Mouse (Mus musculus) liver, embryonic 11.5 days (tissue): ENCODE measurements at regions not wholly inside any gene's neighbourhood (a gene's known extent, or its start where the extent isn't known, plus 50 kb on each side); places are given as distances from the start of the nearest gene placed in this dataset.

Experiments
- ATAC-seq: fragments of 200-750 bp; cut with Nextera tagmentation; replicated peaks from 2 replicates; pipeline ENCODE4 v1.8.0; 2017; ENCODE audit warnings: moderate number of reproducible peaks, mild to moderate bottlenecking, moderate TSS enrichment, moderate library complexity; ENCODE audit not compliant: low FRiP score
- DNase-seq: peaks from one replicate; pipeline ENCODE4 v3.0.0-alpha.2; 2017; ENCODE audit warnings: low spot score
- H3K27ac ChIP-seq: fragments of 300-500 bp; sonication (generic); 2 replicates; pipeline ENCODE4 v1.5.1; 2014; ENCODE audit warnings: mild to moderate bottlenecking, low read depth, low read length, control low read depth
- H3K27me3 ChIP-seq: fragments of 300-500 bp; sonication (generic); replicated peaks from 2 replicates; pipeline ENCODE4 v1.6.1; 2014; ENCODE audit warnings: low read length, mixed read lengths; ENCODE audit not compliant: control insufficient read depth, insufficient read depth
- H3K36me3 ChIP-seq: fragments of 300-500 bp; sonication (generic); 2 replicates; pipeline ENCODE4 v1.6.1; 2014; ENCODE audit warnings: mild to moderate bottlenecking, low read length, moderate library complexity, mixed read lengths; ENCODE audit not compliant: control insufficient read depth, insufficient read depth
- H3K4me1 ChIP-seq: fragments of 300-500 bp; sonication (generic); replicated peaks from 2 replicates; pipeline ENCODE4 v1.6.1; 2014; ENCODE audit warnings: low read length, mixed read lengths; ENCODE audit not compliant: control insufficient read depth, insufficient read depth
- H3K4me2 ChIP-seq: fragments of 300-500 bp; sonication (generic); 2 replicates; pipeline ENCODE4 v1.6.1; 2014; ENCODE audit warnings: mild to moderate bottlenecking, control low read depth, moderate library complexity
- H3K4me3 ChIP-seq: fragments of 300-500 bp; sonication (generic); 2 replicates; pipeline ENCODE4 v1.5.1; 2014; ENCODE audit warnings: low read depth, low read length, control low read depth
- H3K9ac ChIP-seq: fragments of 300-500 bp; sonication (generic); 2 replicates; pipeline ENCODE4 v1.6.1; 2014; ENCODE audit warnings: low read depth, low read length, control low read depth
- H3K9me3 ChIP-seq: fragments of 300-500 bp; sonication (generic); 2 replicates; pipeline ENCODE4 v1.6.1; 2016; ENCODE audit warnings: low read length, inconsistent platforms, mixed read lengths; ENCODE audit not compliant: control insufficient read depth
- WGBS: fragments of 180-500 bp; shearing (Covaris S2); extraction: QIAGEN DNeasy Blood & Tissue Kit; methylation state at CpG from one replicate; pipeline ENCODE4 v1.1.7; 2014; 5-methylcytosine and 5-hydroxymethylcytosine counted together

DNA sequence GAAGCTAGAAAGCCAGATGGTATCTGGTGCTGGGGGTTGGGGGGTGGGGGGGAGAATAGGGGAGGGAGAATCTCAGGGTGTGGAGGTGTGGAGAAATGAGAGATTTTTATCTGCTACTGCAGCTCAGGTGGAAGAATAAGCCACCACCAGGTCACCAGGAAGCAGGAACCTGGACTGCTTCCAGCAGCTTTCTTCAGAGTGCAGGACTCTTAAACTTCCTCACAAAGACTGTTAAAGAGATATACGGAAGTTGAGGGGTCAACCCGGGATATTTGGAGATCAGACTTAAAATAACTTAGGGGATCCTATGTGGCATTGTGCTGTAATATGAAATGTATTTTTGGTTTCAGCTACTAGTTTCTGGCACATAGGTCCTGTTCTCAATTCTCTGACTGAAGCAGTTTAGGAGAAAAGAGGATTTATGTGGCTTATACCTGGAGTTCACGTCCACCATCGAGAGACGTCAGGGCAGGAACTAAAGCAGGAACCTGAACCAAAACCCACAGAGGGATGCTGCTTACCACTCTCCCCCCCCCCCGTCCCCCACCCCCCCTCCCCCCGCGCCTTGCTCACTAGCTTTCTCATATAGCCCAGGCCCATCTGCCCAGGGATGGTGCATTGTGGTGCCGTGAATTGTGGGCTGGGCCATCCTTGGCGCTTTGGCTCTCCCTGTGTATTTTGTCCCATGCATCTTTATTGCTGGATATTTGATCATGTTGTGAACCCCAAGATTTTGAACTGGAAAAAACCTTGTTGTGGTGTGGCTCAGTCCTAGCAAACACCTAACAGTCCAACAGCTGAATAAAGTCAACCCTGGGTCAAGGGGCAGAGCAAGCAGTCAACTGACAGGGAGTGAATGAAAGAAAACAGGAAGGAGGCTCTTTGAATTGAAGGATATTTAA is 143.2 kb downstream of the Qrsl1 start:
- Histone ChIP-seq H3K9me3 (no peaks in the 10 kb centered on the region), H3K4me3 (no peak overlapping the region), H3K4me2 (no peak overlapping the region), H3K4me1 (peaks cover 11% of the 10 kb centered on the region), H3K27me3 (no peaks in the 10 kb centered on the region), H3K36me3 (no peaks in the 10 kb centered on the region), H3K9ac (no peak overlapping the region), H3K27ac (no peak overlapping the region)
- DNase-seq, result no peak
- 58% methylated on average over 9 of the region's 10 CpGs for WGBS
- no peak for ATAC-seq

DNA sequence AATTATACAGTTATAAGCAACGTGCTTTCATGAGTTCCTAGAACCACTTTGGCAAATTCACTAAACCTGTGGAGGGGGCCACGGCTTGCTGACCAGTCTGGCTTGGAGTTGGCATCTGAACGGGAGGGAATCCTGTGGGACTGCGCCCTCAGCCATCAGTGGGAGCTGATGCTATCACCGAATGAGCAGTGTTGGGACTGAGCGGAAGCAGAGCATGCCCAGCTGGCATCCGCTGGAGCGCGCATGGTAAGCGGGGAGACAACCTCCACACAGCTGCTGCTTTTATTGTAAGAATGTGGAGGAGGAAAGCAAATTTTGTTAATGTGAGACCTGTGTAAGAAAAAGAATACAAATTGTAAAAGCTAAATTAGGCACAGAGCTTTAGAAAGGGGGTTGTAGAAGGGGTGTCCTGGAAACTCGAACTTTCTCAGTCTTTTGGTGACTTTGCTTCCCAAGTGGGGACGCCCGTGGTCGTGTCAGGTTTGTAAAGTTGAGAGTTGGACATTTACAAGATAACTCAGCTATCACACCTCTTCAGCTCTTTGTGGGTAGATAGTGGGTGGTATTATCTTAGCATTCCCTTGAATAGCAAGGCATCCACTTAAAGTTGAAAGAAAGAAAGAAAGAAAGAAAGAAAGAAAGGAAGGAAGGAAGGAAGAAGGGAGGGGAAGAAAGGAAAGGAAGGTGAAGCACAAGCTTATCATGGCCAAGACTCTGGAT is 142.2 kb downstream of the Qrsl1 start:
- Histone ChIP-seq H3K9me3 (no peaks in the 10 kb centered on the region), H3K4me1 (peaks cover 11% of the 10 kb centered on the region), H3K4me2 (no peak overlapping the region), H3K36me3 (no peaks in the 10 kb centered on the region), H3K27ac (no peak overlapping the region), H3K27me3 (no peaks in the 10 kb centered on the region), H3K4me3 (no peak overlapping the region), H3K9ac (no peak overlapping the region)
- ATAC-seq, result no peak
- 67% methylated on average over 14 of the region's 14 CpGs for WGBS
- DNase-seq, result peak; percentile 24

GRCm38 (mm10) chr10:43759906-43760281 is 141.7 kb downstream of the Qrsl1 start:
- no peak overlapping the region for H3K9ac ChIP-seq
- H3K4me1 ChIP-seq, result peaks cover 16% of the 10 kb centered on the region
- no peaks in the 10 kb centered on the region for H3K9me3 ChIP-seq
- no peak overlapping the region for H3K4me3 ChIP-seq
- H3K4me2 ChIP-seq, result no peak overlapping the region
- H3K36me3 ChIP-seq, result no peaks in the 10 kb centered on the region
- no peak for ATAC-seq
- WGBS, result 89% methylated on average over 5 of the region's 5 CpGs
- H3K27me3 ChIP-seq, result no peaks in the 10 kb centered on the region
- H3K27ac ChIP-seq, result no peak overlapping the region
- DNase-seq, result peak; percentile 29

- WGBS, result 49% methylated on average over 6 of the region's 6 CpGs
- H3K4me3 ChIP-seq, result no peak overlapping the region
- H3K27ac ChIP-seq, result no peak overlapping the region
- no peaks in the 10 kb centered on the region for H3K27me3 ChIP-seq
- no peak overlapping the region for H3K9ac ChIP-seq
- peaks cover 24% of the 10 kb centered on the region for H3K4me1 ChIP-seq
- H3K4me2 ChIP-seq, result no peak overlapping the region
- ATAC-seq (no peak), DNase-seq (no peak)
- H3K9me3 ChIP-seq, result no peaks in the 10 kb centered on the region
- H3K36me3 ChIP-seq, result no peaks in the 10 kb centered on the region
Measured at GRCm38 (mm10) chr10:43761979-43762570, 139.5 kb downstream of the Qrsl1 start.

- Histone ChIP-seq H3K9me3 (no peaks in the 10 kb centered on the region), H3K4me1 (peaks cover 15% of the 10 kb centered on the region), H3K9ac (no peak overlapping the region), H3K27me3 (no peaks in the 10 kb centered on the region), H3K4me2 (no peak overlapping the region), H3K27ac (peak overlapping the region; percentile 50; the same call in 1 of the 2 replicates), H3K4me3 (no peak overlapping the region), H3K36me3 (no peaks in the 10 kb centered on the region)
- peak; percentile 14 for DNase-seq
- ATAC-seq, result no peak
- 63% methylated on average over 3 of the region's 3 CpGs for WGBS
Measured at GRCm38 (mm10) chr10:43764581-43764980, 137.0 kb downstream of the Qrsl1 start.

DNA sequence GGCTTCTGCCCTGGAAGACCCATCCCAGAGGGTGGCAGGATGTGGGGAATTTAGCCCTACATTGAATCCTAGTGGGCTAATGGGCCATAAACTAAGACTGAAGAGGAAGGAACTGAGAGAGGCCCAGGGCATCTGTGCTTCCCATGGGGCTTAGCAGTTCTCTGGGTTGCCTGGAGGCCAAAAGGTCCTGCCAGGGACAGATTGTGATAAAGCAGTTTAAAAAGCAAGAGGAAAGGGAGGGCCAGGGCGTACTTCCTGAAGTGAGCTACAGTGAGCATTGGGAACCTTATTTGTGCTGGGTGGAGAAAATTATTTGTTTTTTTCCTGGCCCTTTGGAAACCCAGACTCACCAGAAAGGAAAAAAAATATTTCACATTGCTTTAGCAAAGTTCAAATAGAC is 136.3 kb downstream of the Qrsl1 start:
- H3K9me3 ChIP-seq, result no peaks in the 10 kb centered on the region
- 41% methylated on average over 1 of the region's 1 CpGs for WGBS
- peak; percentile 89 for ATAC-seq
- no peak overlapping the region for H3K9ac ChIP-seq
- peak; percentile 36 for DNase-seq
- H3K4me3 ChIP-seq, result no peak overlapping the region
- peak overlapping the region; percentile 33; the same call in 1 of the 2 replicates for H3K4me2 ChIP-seq
- H3K27ac ChIP-seq, result peak overlapping the region; percentile 60
- peaks cover 15% of the 10 kb centered on the region for H3K4me1 ChIP-seq
- no peaks in the 10 kb centered on the region for H3K27me3 ChIP-seq
- no peaks in the 10 kb centered on the region for H3K36me3 ChIP-seq

- Histone ChIP-seq H3K9ac (no peak overlapping the region), H3K36me3 (no peaks in the 10 kb centered on the region), H3K9me3 (no peaks in the 10 kb centered on the region), H3K4me1 (peaks cover 15% of the 10 kb centered on the region), H3K4me3 (no peak overlapping the region), H3K4me2 (peak overlapping the region; percentile 33), H3K27me3 (no peaks in the 10 kb centered on the region), H3K27ac (peak overlapping the region; percentile 60)
- 35% methylated on average over 11 of the region's 11 CpGs for WGBS
- peak; percentile 77 for ATAC-seq
- peak; percentile 34 for DNase-seq
Measured at GRCm38 (mm10) chr10:43765829-43766486, 135.6 kb downstream of the Qrsl1 start.

DNA sequence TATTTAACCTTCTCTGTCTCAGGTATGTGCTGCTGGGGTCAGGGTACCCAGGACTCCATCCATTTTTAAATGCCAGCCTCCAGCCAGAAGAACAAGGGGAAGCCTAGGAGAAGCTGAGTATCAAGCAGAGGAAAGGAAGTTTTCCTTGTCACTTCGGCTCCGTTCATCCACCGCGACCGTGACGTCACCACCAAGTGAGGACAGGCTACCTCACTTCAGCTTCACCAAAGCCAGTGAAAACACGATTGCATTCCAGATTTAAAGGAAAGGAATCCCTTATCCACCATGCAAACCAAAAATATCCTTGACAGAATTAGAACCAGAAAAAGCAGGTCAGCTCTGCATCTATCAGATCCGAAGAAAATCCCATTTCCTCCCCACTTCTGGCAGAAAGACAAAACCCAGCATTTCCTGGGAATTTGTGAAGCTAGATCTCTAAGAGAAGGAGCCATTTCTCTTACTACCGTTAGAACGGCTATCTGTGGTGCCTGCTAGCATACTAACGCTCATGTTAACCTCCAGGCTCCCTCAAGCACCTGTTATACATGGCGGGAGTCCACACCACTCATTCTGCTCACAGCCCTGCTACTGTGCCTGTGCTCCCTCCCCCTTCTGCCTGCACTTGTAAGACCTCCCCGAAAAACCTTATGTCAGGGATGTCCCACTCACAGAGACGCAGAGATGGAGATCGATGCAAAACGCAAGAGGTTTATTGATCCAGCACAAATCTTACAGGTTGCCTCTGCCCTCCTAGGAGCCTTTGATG is 133.4 kb downstream of the Qrsl1 start:
- H3K4me1 ChIP-seq, result peaks cover 12% of the 10 kb centered on the region
- no peak overlapping the region for H3K4me3 ChIP-seq
- H3K27me3 ChIP-seq, result no peaks in the 10 kb centered on the region
- WGBS, result 87% methylated on average over 16 of the region's 16 CpGs
- H3K27ac ChIP-seq, result no peak overlapping the region
- DNase-seq (peak; percentile 16), ATAC-seq (no peak)
- no peak overlapping the region for H3K9ac ChIP-seq
- no peaks in the 10 kb centered on the region for H3K9me3 ChIP-seq
- H3K4me2 ChIP-seq, result no peak overlapping the region
- H3K36me3 ChIP-seq, result no peaks in the 10 kb centered on the region
